Mouse (Mus musculus): ENCODE data around the gene Klhdc8b.

Gene Klhdc8b

GRCm38 (mm10) chr9:108451519-108452160, 9.7 kb downstream of the Klhdc8b start:
- no peak for DNase-seq (ENCODE audit: low read depth)

- no peak for DNase-seq (ENCODE audit: low read depth)
Observed at GRCm38 (mm10) chr9:108451170-108451493, 10.2 kb downstream of the Klhdc8b start.

- peak; percentile 52 for DNase-seq (ENCODE audit: low read depth)
Observed at GRCm38 (mm10) chr9:108450292-108451169, 10.8 kb downstream of the Klhdc8b start.

GRCm38 (mm10) chr9:108449860-108450259, 11.5 kb downstream of the Klhdc8b start:
- DNase-seq (ENCODE audit: low read depth), result peak; percentile 35

- no peak for DNase-seq (ENCODE audit: low read depth)
Observed at GRCm38 (mm10) chr9:108445125-108445524, 16.3 kb downstream of the Klhdc8b start.

GRCm38 (mm10) chr9:108441236-108441919, 20.0 kb downstream of the Klhdc8b start:
- DNase-seq (ENCODE audit: low read depth), result peak; percentile 24

- no peak for DNase-seq (ENCODE audit: low read depth)
Observed at GRCm38 (mm10) chr9:108440485-108440884, 20.9 kb downstream of the Klhdc8b start.

- no peak for DNase-seq (ENCODE audit: low read depth)
Observed at GRCm38 (mm10) chr9:108439176-108439575, 22.2 kb downstream of the Klhdc8b start.

GRCm38 (mm10) chr9:108436182-108436581, 25.2 kb downstream of the Klhdc8b start, which contains the start of gene BC048562:
Gene BC048562 (plus strand): TSS chr9:108436482.
- no peak for DNase-seq (ENCODE audit: low read depth)

GRCm38 (mm10) chr9:108431431-108432067, 29.8 kb downstream of the Klhdc8b start:
- no peak for DNase-seq (ENCODE audit: low read depth)

GRCm38 (mm10) chr9:108428384-108428783, 33.0 kb downstream of the Klhdc8b start, which contains the start of gene Ccdc36:
Gene Ccdc36 (minus strand): TSS chr9:108428484.
- DNase-seq (ENCODE audit: low read depth), result no peak

GRCm38 (mm10) chr9:108412221-108412620, 49.2 kb downstream of the Klhdc8b start:
- DNase-seq (ENCODE audit: low read depth), result peak; percentile 31

GRCm38 (mm10) chr9:108411381-108411942, 49.9 kb downstream of the Klhdc8b start:
- no peak for DNase-seq (ENCODE audit: low read depth)

GRCm38 (mm10) chr9:108409535-108409934, 51.8 kb downstream of the Klhdc8b start:
- no peak for DNase-seq (ENCODE audit: low read depth)

GRCm38 (mm10) chr9:108404451-108404850, 56.9 kb downstream of the Klhdc8b start:
- DNase-seq (ENCODE audit: low read depth), result peak; percentile 11

- no peak for DNase-seq (ENCODE audit: low read depth)
Observed at GRCm38 (mm10) chr9:108403081-108403480, 58.3 kb downstream of the Klhdc8b start.

GRCm38 (mm10) chr9:108401186-108401960, 60.0 kb downstream of the Klhdc8b start:
- no peak for DNase-seq (ENCODE audit: low read depth)

- DNase-seq (ENCODE audit: low read depth), result no peak
Observed at GRCm38 (mm10) chr9:108398324-108398723, 63.1 kb downstream of the Klhdc8b start.
